Mouse (Mus musculus) lung, postnatal 10 days (tissue): ENCODE results near the gene Myo18a.

Experiments
- DNase-seq: peaks from one replicate; pipeline ENCODE4 v3.0.0; 2021

The Myo18a gene

DNA sequence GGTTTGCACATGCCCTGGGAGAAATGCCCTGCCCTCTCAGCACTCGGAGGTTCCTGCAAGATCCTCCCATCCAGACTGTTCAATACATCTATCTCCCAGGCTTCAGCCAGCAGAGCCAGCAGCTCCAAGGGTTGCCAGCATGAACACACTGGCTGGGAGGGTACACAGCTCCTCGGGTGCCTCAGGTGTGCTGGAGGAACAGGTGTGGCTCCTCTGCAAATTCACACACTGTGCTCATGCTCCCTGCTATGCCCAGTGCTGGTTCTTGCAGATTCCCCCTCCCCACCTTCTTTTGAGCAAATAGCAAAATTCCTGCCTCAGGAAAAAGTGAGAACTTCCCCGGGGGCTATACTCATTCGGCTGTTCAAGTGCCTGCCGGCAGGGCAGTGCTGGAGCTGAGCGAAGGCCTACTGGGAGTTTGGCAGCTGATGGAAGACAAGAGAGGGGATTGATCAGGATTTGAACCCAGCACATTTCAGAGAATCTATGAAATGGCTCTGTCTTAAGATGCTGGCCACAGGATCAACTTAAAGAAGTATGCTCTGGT lies 111.7 kb downstream of the Myo18a start:
- DNase-seq = no peak

DNA sequence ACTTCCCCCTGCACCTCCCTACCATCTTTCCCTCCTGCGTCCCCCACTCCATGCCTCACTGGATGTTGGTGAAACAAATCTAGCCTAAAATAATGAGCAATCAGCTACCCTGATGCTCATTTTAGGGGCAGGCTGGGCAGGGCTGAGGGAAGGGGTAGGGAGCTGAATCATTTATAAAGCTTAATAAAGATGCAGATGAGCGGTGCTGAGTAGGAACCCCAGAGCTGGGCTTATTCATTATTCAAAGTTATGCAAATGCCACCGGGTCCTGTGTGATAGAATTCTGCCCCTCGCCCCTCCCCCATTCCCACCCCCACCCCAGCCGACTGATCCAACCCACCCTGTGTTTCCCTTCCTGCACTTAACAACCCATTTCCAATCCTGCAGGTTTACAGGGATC lies 112.2 kb downstream of the Myo18a start:
- no peak for DNase-seq

DNA sequence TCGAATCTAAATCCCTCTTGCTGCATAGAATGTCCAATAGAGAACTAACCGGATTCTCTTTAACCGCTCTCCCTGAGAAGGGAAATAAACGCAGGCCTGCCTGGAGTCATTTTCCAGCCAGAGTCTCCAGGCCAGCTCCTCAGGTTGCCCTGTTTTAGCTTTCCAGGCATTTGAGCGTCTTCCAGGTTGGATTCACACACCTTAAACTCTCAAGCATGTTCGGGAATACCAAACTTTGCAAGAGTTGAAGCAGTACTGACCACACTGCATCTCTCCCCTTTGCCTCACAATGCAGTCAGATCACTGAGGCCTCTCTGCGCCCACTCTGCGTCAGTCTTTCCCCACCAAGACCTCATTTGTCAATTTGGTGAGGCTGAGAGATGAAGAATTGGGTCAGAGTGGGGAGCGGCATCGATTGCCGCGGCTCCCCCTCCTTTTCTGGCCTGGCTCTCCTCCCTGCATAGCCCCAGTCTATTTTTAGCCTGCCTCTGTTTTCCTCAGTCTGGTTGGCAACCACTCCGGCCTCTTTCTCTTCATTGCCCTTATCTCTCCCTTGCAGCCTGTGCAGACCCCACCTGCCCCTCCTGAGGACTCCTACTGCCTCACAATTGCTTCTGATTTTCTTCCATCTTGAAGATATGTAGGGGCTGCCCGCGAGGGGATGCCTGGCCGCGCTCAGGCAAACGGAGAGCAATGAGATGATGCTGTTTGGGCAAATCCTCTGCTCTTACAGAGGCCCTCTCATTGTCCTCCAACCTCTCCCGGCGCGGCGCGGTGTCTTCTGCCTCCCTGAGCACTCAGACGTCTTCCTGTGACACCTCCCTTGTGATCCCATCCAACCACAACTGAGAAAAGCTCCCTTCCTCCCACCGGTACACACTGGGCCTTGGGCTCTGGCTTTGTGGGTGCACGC lies 113.1 kb downstream of the Myo18a start:
- DNase-seq = peak; percentile 33

DNA sequence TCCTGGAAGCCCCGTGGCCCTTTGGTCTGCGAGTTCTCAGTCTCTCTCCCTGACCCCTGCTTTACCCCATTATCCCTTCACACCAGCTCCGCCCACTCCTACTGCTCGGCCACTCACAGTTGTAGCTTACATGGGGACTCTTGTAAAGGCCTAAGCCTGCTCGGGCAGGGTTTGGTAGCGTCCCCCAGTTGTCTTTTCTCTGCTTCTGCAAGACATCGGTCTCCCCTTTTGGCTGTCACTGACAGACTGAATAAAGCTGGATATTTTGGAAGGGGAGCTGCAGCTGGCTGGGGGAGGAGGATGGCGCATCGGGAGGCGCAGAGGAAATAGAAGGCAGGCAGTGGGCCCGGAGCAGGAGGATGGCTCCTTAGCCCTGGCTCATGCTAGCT lies 113.7 kb downstream of the Myo18a start:
- DNase-seq = peak; percentile 25

DNA sequence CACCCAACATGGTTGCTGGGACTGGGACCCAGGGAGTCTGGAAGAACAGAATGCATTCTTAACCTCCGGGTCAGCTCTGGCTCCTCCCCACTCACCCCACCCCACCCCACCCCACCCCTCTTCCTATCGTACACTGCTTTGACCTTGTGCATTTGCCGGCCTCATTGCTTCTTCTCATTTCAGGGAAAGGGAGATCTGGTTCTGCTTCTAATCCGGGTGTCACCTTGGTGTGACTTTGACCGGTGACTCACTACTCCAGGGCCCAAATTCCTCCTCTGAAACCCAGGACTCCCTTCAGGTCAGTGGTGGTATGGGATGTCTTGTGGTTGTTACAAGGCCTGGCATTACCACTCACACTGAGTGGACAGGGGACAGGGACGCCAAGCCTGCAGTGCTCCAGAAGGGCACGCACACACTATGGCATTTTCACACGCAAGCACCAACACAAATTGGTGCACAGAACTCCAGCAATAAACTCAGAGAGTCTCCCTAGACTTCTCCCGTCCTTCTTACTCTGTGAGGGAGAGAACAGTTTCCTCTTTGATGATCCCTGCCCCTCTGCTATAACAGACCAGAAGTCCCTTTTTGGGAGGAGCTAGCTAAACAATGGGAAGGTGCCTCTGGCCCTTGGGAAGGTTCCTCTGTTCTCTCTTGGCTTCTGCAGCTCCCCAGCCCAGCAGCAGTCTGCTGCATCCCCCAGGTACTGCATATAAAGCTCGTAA lies 121.6 kb downstream of the Myo18a start:
- DNase-seq = no peak

DNA sequence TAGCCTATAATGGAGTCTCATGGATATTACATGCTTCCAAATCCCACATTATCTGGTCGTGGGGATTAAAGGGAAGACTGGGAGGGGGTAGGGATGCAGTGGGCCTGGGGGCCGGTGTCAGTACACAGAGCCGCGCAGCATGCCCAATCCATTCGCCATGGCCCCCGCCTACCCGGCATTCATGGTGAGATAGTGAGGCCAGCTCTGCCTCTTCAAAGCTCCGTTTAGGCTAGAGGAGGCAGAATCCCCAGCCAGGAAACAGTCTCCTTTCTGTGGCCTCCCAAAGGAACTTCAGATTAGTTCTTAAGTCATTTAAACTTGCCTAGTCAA lies 122.2 kb downstream of the Myo18a start:
- DNase-seq = no peak

DNA sequence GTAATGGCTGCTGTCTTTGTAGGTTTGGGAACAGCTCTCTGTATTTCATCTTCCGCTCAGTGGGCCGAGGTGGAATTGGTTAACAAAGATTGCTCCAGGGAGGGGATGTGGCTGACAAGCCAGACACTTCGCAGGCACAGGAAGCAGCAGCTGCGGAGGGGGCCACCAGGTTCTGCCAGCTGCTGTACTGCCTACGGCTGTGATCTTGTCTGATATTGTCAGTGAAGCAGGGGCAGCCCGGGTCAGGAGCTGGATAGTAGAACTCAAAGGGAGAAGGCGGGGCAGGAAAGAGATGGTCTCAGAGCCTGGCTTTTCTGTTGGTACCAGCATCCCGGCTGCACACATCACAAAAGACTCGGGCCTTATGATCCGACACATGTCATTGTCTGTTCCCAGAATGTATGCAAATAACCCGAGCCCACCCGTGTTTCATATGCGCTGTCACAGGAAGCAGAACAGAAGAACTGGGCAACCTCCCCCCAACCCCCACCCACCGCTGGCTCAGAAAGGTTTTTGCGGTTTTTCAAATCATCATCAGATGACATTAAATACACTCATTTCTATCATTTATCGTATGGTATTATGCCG lies 124.4 kb downstream of the Myo18a start:
- peak; percentile 40 for DNase-seq

DNA sequence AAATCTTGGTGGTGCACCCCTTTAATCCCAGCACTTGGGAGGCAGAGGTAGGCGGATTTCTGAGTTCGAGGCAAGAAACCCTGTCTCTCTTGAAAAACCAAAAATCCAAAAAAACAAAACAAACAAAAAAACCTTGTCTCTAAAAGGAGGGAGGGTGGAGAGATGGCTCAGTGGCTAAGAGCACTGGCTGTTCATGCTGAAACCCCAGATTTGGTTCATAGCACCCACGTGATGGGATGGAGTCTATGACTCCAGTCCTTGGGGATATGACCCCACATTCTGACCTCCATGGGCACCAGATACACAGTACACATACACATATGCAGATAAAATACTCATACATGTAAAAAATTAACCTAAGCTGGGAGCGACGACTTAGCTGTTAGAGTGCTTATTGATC lies 125.8 kb downstream of the Myo18a start:
- DNase-seq = no peak

DNA sequence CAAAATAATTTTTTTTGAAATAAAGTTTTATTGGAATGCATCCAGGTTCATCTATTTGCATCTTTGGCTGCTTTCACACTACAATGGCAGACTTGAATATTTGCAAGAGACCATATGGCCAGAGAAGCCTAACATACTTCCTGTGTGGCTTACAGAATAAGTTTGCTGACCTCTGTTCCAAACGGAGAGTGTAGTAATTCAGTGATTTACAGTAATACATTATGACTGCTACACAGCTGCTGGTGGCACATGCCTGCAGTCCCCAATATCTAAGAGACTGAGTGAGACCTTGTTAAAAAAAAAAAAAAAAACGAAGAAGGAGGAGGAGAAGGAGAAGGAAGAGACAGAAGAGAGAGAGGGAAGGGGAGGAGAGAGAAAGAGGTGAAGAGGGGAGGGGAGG lies 126.4 kb downstream of the Myo18a start:
- no peak for DNase-seq

DNA sequence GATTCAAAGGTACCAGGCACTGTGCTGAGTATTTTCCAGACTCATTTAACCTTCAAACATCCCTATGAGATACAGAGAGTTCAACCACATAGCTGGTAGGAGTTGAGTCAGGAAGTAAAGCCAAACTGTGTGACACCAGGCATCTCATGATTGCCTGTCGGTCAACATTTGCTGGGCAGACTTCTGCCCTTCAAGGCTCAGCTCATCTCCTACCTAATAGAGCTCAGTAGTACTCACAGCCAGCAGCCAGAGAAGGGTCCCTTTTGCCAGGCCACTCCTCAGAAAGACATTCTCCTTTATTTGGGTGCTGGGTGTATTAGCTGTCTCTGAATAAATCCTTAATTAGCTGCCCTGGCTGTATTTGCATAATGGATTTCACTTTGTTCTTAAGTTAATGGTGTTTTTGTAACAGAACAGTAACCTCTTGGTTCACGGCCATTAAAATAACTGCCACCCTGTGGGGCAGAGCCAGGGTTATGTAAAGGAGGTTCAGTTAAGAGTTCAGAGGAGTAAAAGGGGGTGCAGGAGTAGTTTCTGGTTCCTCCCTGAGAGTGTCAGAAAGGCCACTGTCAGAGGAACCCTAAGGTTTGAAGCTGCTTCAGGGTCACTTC lies 127.7 kb downstream of the Myo18a start:
- DNase-seq = no peak

DNA sequence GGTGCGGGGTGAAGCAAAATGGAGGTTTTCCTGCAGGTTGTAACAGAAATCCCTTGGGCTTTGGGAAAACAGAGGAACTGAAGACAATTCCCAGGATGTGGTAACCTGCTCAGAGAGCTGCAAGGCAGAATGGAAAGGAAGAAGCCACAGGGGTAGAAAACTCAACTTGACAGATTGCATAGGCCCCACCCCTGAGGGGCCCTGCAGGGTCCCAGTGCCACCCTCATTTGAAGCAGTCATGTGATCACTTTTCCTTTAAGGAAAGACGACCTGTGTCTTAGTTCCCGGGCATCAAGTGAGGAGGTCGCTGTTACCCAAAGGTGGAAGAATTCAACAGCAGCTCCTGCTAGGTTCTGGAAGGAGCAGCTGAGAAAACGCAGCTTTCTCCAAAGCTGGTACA lies 129.8 kb downstream of the Myo18a start:
- DNase-seq = no peak

DNA sequence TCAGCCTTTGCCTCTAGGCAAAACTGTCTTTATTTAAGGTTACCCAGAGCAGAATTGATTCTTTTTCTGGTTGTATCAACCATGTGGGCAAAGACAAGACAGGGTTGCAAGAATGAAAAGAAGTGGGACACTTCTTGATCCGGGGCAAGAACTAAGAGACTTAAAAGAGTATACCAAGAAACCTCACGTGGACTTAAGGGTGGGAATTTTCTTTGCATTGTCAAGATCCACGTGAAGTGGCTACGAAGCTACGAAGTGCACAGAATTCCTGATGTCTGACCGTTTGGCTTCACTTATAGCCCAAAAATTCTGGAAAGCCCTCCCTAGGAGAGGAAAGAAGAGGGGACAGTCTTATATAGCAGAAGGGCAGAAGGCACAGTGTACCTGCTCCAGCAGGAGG lies 130.2 kb downstream of the Myo18a start:
- DNase-seq = no peak

DNA sequence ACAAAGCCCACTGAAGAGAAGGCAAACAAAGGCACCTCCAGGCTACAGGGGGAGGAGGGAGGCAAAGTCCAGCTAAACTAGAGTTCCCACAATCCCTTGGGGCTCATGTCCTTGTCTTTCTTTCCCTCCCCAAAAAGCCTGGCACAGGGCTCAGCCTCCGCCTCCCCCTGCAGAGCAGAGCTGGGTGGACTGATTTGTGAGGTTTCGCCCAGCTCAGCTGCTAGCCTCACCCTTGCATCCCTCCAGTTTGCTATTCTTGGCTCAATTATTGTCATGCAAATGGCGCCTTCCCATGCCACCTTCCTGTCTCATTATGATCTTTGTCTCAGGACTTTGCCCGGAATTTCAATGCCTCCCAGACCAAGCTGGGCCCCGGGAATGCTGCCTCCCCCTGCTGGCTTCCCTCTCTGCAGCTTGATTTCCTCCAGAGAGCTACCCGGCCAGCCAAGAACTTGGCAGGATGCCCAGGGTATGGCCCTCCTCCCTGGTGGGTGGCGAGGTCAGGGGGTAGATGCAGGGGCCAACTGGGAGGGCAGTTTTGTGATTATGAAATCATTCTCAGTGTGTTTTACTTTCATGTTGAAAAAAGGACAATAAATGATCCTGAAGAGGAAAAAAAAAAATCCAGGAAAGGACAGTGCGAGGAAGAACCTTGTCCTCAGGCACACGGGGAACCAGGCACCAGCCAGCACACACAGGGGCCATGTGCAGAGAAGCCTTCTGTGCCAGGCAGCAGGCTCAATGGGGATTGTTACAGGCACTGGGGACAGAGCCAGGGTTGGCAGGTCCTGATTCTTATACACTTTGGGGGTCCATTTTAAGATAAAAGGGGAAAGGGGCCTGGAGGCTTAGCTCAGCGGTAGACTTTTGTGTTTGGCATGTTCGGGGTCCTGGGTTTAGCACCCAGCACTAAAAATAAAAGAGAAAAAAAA lies 131.0 kb downstream of the Myo18a start, which contains the start of gene Pipox:
Gene Pipox, minus strand, starts transcription at position 310 of the 932 bp plus-strand sequence.
- peak; percentile 94 for DNase-seq

DNA sequence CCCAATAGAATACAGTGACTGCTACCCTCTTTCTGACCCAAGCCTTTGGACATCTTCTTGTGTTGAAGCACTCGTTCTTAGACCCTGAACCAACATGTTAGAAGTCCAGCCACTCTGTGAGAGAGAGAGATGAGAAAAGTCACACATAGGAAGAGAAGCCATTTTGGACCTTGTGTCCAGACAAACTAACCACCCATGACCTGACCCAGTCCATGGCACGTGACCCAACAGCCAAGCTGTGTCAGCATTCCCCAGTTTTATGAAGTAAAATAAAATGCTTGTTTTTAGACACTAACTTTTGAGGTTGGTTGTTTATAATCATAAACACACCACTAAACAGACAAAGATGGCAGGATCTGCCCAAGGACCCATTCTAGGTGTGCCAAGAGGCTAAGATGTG lies 131.9 kb downstream of the Myo18a start:
- DNase-seq = no peak

DNA sequence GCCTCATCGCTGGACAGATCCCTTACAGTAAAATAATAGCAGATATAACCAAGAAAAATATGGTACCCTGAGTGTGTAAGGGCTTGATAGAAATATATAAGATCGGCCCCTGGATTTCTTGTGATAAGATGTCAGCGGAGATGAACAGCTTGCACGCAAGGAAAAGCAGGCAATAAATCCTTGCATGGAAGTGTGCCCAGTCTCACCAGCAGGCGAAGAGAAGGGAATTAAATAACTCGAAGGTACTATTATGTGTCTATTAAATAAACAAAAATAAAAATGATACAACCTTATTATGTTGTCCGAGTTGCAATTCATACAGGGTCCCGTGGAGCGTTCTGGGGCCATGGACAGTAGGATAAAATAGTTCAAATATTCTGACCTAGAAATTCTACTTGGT lies 133.0 kb downstream of the Myo18a start:
- no peak for DNase-seq

DNA sequence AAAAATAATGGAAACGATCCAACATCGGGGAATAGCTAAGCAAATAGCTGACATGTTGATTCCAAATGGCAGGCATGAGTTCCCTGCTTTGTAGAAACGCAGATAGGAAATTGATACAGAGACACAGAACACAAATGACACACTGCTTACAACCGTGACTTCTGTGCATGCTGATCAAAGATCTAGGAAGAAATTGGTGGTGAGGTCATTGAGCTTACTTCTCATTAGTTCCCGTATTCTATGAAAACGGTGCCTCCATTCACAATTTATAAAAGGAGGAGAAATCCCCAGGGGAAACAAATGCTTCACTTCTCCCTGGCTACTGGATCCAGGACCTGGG lies 133.4 kb downstream of the Myo18a start:
- no peak for DNase-seq

DNA sequence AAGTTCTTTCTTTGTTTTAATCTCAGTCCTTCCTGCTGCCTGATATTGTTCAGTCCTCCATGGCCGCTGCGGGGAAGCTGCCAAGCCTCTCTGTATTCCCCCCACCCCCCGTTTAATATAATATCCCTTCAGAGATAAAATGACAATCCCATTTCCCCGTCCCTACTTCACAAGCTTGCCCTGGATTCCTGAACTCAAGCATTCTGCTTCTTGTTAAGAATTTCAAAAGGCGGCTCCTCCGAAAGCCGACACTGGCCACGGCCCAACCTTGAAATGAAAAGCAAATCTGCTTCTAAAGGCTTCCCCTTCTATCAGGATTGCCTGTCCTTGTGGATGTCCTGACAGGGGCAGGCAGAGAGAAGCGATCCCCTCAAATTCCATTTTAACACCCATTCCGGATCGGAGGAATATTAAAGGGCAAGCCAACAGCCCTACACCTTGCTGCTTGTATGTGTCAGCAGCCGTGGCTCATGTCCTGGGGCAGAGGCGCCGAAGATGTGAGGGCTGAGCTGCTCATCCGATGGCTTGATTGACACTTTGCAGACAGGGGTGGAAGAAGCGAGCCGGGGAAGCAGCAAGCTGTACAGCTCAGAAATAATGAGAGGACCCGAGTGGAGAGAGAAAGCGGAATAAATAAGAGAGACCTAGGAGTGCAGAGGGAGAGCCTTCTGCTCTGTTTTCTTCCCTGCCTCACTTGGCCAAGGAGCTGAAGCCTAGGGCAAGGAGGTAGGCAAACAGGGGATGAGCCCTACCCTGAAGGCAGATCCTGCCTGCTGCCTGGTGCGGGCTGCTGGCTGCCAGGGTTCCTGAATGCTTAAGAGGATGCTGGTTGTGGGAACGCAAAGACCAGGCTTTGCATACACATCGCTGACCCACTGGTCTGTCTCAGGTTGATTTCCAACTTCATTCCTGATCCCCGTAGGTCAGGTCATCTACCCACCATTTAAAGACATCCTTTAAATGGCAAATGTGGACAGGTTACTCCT lies 134.1 kb downstream of the Myo18a start:
- no peak for DNase-seq

DNA sequence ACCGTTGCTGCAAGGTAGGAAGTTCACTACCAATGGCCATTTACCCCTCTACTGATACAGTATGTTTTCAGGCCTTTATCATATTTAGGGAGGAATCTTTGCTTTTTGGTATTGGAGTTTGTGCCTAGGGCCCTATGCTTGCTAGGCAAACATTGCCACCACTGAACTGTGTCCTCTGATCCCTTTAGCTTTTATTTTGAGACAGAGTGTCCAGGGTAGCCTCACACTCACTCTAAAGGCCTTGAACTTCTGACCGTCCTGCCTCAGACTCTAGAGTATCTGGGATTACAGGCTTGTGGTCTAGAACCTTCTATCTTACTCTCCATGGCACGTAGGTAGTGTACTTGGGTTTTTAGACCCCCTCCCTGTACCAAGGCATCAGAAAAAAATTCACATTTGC lies 137.1 kb downstream of the Myo18a start:
- DNase-seq = no peak

DNA sequence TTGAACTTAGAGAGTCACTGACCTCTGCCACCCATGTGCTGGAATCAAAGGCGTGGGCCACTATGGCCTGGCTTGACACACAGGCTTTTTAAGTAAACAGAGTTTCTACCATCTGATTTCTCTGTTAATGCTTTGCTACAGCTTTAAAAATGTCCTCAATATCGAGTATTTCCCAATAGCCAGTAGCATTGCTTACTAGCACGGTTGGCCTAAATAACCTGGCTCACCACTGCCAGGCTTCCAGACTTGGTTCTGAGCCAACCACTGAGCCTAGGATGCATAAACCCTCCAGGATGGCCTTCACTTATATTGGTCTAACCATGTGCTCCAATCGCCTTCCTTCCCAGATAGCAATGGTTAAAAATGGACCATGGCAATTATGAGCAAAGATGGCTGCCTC lies 137.7 kb downstream of the Myo18a start:
- no peak for DNase-seq

DNA sequence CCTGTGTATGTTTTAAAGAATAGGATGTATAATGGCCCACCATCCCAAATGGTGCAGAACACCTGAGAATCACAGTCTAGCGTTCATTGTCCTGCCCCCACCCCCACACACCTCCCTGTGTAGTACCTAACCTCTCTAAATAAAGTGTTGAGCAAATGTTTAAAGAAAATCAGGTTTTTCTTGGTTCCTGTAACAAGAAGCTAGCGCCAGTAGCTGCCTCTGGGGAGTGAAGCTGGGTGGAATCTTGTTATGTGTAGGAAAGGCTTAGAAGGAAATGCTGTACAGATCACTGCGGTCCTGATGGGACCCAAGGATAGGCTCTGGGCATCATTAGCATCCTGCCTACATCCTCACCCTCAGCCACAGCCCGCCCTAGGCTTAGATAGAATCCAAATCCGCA lies 138.3 kb downstream of the Myo18a start:
- DNase-seq = peak; percentile 48

DNA sequence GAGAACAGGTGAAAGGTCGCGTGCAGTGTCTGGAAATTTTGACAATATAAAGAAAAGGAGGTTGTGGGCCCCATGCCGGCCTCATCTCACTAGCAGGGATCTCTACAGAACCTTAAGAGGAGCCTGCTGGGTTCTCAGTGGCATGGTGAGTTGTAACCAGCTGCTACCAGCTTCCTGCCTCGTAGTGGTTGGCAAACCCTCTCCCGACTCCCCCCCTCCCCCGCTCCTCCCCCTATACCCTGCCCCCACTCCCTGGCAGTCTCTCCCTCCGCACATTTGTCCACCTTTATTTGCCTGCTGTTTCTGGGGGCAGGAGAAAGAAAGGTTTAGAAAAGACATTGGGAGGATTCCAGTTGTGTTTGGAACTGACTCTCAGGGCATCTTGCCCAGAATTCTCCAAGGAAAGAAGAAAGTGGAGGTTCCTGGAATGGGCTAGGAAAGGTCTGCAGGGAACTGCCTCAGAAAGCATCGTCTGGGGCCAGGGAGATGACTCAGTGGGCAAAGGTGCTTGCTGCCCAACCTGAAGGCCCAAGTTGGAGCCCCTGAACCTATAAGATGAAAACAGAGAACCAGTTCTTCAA lies 138.8 kb downstream of the Myo18a start:
- DNase-seq = peak; percentile 13
